In the genomic region with DNA sequence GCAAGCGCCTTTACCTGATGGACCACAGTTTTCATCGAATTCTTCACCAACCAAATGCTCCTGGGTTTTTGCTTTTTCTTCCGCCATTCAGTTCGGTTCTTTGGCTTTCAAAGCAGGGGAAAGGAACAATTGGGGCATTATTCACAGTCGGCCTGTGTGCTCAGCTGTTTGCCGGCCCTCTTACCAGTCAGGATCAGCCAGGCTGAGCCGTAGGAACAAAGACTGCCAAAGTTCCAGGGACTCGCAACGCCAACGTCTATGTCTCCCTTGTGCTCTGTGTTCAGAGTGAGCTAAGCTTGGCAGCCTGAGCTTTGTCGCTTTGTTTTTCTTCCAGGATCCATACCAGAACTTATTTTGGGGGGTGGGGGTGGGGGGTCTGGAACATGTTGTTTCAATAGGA, we compare ENCODE assay signal across 12 mouse cellular contexts. TPM values are rescaled to one million over a fixed set of nuclear protein-coding genes. Genes with fewer than 3 reads are reported as not detected.
DNase-seq lines count a peak whose midpoint lies in the region; ATAC-seq lines count a peak whose summit lies in the region.
"Had no signal": no experiment of that assay in that cellular context is flagged by ENCODE, and none has a peak within 500 bp of the region (broad histone marks: within the 10 kb centered on the region; RNA-seq: fewer than 3 reads in every experiment).

No protein-coding gene starts in this region.

- H3K27me3 ChIP-seq in forebrain, embryonic 10.5 days (ENCODE audit: poor library complexity, severe bottlenecking), result peaks cover 27% of the 10 kb centered on the region

- no peaks in the 10 kb centered on the region for H3K36me3 ChIP-seq in forebrain, embryonic 10.5 days (replicated peaks)
- H3K36me3 ChIP-seq: embryonic facial prominence, embryonic 15.5 days had no signal

- 33% methylated on average over 11 of the region's 11 CpGs for WGBS in forebrain, embryonic 10.5 days

- peak; percentile 64 for DNase-seq in layer of hippocampus, adult 11-12 months (ENCODE audit: low spot score)
- DNase-seq in layer of hippocampus, postnatal 25 days (ENCODE audit: extremely low spot score in 1 of 2, low spot score in 1 of 2), result no peak
- peak; percentile 91 for DNase-seq in brain, adult 2 months (ENCODE audit: low read depth, low spot score)
- DNase-seq in forebrain, embryonic 10.5 days (ENCODE audit: extremely low spot score, low spot score), result no peak
- DNase-seq in layer of hippocampus, postnatal 36 days, result peak; percentile 33 to 40
- DNase-seq in spleen, postnatal 10 days (ENCODE audit: low spot score in 2 of 2), result no peak
- DNase-seq in cerebellum, postnatal 4 days (ENCODE audit: low spot score in 2 of 2), result no peak
- DNase-seq: heart, postnatal 4 days; thymus, postnatal 4 days had no signal

- H3K9me3 ChIP-seq in forebrain, embryonic 10.5 days, result no peaks in the 10 kb centered on the region
- H3K9me3 ChIP-seq: embryonic facial prominence, embryonic 15.5 days had no signal

- peaks cover 34% of the 10 kb centered on the region for H3K4me1 ChIP-seq in forebrain, embryonic 10.5 days

- no peak overlapping the region for H3K4me3 ChIP-seq in forebrain, embryonic 10.5 days
- H3K4me3 ChIP-seq: embryonic facial prominence, embryonic 15.5 days had no signal

- ATAC-seq in granulocyte monocyte progenitor cell, adult 5-6 weeks (replicated peaks; ENCODE audit: poor library complexity, severe bottlenecking), result no peak

- peak overlapping the region; percentile 62 for H3K27ac ChIP-seq in forebrain, embryonic 10.5 days
- H3K27ac ChIP-seq: embryonic facial prominence, embryonic 15.5 days; kidney, postnatal 0 days had no signal

RNA-seq across cellular contexts. Expression of a gene that starts 28.9 kb away (rescaled TPM):
- total RNA-seq in layer of hippocampus, postnatal 25 days (2021), result 10 to 100 TPM; 90.6 to 99.8 TPM
- 15.7 and 15.8 TPM in 2 replicates for polyA plus RNA-seq in forebrain, embryonic 10.5 days (2016; fragmentation: Nextera tagmentation; extraction: Ambion mirVana)
- total RNA-seq in layer of hippocampus, postnatal 36 days (2021), result 10 to 100 TPM; 91.3 to 91.5 TPM
- 46.2 and 58.5 TPM in 2 replicates for total RNA-seq in granulocyte monocyte progenitor cell, adult 5-6 weeks (2014; fragmentation: Nextera tagmentation)
- 14.7 and 16.6 TPM in 2 replicates for total RNA-seq in granulocyte monocyte progenitor cell, adult 5-6 weeks (2017)

Comparison
In these comparisons a context has a peak if more than half of its experiments do, and no peak if none do; other contexts are left out.
1. DNase-seq: peak in layer of hippocampus, adult 11-12 months (single experiment), brain, adult 2 months (single experiment) and layer of hippocampus, postnatal 36 days (2 of 2); none in layer of hippocampus, postnatal 25 days (0 of 2), forebrain, embryonic 10.5 days (single experiment), spleen, postnatal 10 days (0 of 2) and cerebellum, postnatal 4 days (0 of 2).